Comparison of ENCODE assay signal across 14 mouse cellular contexts in the genomic region with DNA sequence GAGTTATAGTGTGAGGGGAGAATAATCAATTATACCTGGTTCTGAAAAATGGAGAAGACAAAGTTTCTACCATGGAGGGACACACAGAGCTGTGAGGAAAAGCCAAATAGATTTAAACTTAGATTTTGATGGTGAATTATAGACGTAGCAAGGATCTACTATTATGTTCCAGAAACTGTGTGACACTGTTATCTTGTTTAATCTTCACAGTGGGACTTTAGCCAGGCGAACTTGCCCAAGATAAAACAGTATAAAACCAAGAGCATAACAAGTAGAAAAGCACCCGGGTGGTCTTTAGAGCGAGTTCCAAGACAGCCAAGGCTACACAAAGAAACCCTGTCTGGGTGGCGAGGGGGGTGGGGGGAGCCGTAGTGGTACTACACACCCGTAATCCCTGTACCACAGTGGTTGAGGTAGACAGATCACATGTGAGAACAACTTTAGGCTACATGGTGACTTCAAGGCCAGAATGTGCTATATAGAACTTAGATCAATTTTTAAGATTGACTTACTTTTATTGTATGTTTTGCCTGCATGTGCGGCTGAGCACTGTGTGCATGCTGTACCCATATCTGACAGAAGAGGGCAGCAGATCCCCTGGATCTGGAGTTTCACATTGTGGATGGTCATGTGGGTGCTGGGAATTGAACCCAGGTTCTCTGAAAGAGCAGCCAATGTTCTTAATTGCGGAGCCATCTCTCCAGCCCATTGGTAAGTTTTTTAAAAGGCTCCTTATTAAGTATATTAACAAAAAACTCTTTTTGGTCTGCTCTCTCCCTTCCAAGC. TPM values are rescaled to one million over a fixed set of nuclear protein-coding genes. Genes with fewer than 3 reads are reported as not detected.
DNase-seq lines count a peak whose midpoint lies in the region; ATAC-seq and TF ChIP-seq lines count a peak whose summit lies in the region.
"Had no signal": no experiment of that assay in that cellular context is flagged by ENCODE, and none has a peak within 500 bp of the region (broad histone marks: within the 10 kb centered on the region; RNA-seq: fewer than 3 reads in every experiment).

No protein-coding gene starts in this region.

- no peaks in the 10 kb centered on the region for H3K9me3 ChIP-seq in embryonic facial prominence, embryonic 12.5 days
- H3K9me3 ChIP-seq in embryonic facial prominence, embryonic 10.5 days = no peaks in the 10 kb centered on the region
- H3K9me3 ChIP-seq in liver, embryonic 14.5 days (ENCODE audit: control insufficient read depth, low read length) = peaks cover 3% of the 10 kb centered on the region; the same call in 1 of the 2 replicates
- H3K9me3 ChIP-seq in liver, embryonic 12.5 days (replicated peaks) = no peaks in the 10 kb centered on the region; the same call in 1 of the 2 replicates
- H3K9me3 ChIP-seq: limb, embryonic 13.5 days had no signal

- no peaks in the 10 kb centered on the region for H3K4me1 ChIP-seq in embryonic facial prominence, embryonic 12.5 days
- no peaks in the 10 kb centered on the region for H3K4me1 ChIP-seq in embryonic facial prominence, embryonic 10.5 days
- peaks cover 0 to 2% of the 10 kb centered on the region in 2 experiments; a peak in 2 of 4 replicates for H3K4me1 ChIP-seq in liver, embryonic 14.5 days (replicated peaks; ENCODE audit: control insufficient read depth in 2 of 2, insufficient read depth in 2 of 2, low read length in 1 of 2)
- peaks cover 16% of the 10 kb centered on the region for H3K4me1 ChIP-seq in liver, embryonic 12.5 days
- H3K4me1 ChIP-seq in testis, adult 2 months (ENCODE audit: control insufficient read depth, insufficient read depth, low read length) = no peaks in the 10 kb centered on the region; the same call in 1 of the 2 replicates
- H3K4me1 ChIP-seq: limb, embryonic 13.5 days had no signal

- TF ChIP-seq POLR2A in testis, adult 2 months (IDR thresholded peaks at IDR 0.05; ENCODE audit: control insufficient read depth, low read depth, low read length) = no peak

- no peaks in the 10 kb centered on the region for H3K36me3 ChIP-seq in embryonic facial prominence, embryonic 12.5 days
- no peaks in the 10 kb centered on the region for H3K36me3 ChIP-seq in embryonic facial prominence, embryonic 10.5 days (replicated peaks)
- no peaks in the 10 kb centered on the region for H3K36me3 ChIP-seq in liver, embryonic 14.5 days (replicated peaks; ENCODE audit: control insufficient read depth, insufficient read depth, low read depth)
- no peaks in the 10 kb centered on the region for H3K36me3 ChIP-seq in liver, embryonic 12.5 days
- H3K36me3 ChIP-seq in testis, adult 2 months (ENCODE audit: control insufficient read depth, insufficient read depth, low read length) = no peaks in the 10 kb centered on the region
- H3K36me3 ChIP-seq: limb, embryonic 13.5 days had no signal

- no peak overlapping the region for H3K4me3 ChIP-seq in embryonic facial prominence, embryonic 12.5 days
- H3K4me3 ChIP-seq in embryonic facial prominence, embryonic 10.5 days = no peak overlapping the region
- H3K4me3 ChIP-seq in liver, embryonic 14.5 days (ENCODE audit: insufficient read depth in 1 of 2, low read depth in 2 of 2, low read length in 2 of 2) = no peak overlapping the region
- H3K4me3 ChIP-seq in liver, embryonic 12.5 days = no peak overlapping the region
- H3K4me3 ChIP-seq in testis, adult 2 months (ENCODE audit: control insufficient read depth, low read depth, low read length) = no peak overlapping the region
- H3K4me3 ChIP-seq: limb, embryonic 13.5 days; megakaryocyte, embryonic 14.5 days had no signal

- TF ChIP-seq CTCF in liver, embryonic 14.5 days (IDR thresholded peaks at IDR 0.05; ENCODE audit: low read depth) = peak; percentile 59
- TF ChIP-seq CTCF in testis, adult 2 months (IDR thresholded peaks at IDR 0.05; ENCODE audit: control insufficient read depth, insufficient read depth, insufficient replicate concordance, low read depth, low read length) = peak; percentile 71; the same call in 1 of the 2 replicates

- WGBS in embryonic facial prominence, embryonic 12.5 days = 82% methylated on average over 9 of the region's 9 CpGs
- 88% methylated on average over 9 of the region's 9 CpGs for WGBS in embryonic facial prominence, embryonic 10.5 days
- 69% methylated on average over 9 of the region's 9 CpGs for WGBS in liver, embryonic 14.5 days (ENCODE audit: insufficient replicate concordance)
- WGBS in liver, embryonic 12.5 days (ENCODE audit: insufficient replicate concordance) = 76% methylated on average over 9 of the region's 9 CpGs

- no peak for TF ChIP-seq EP300 in liver, embryonic 14.5 days (IDR thresholded peaks at IDR 0.05; ENCODE audit: low read depth)

- DNase-seq in embryonic facial prominence, embryonic 10.5 days (ENCODE audit: low spot score) = no peak
- DNase-seq in liver, embryonic 14.5 days (ENCODE audit: low read depth in 3 of 3, low spot score in 3 of 3) = no peak
- DNase-seq in testis, postnatal 10 days (ENCODE audit: low spot score) = no peak
- peak; percentile 4 for DNase-seq in naive thymus-derived CD4-positive, alpha-beta T cell, adult 2 months (ENCODE audit: low read depth)
- no peak for DNase-seq in adipocyte (ENCODE audit: low spot score)
- DNase-seq: adrenal gland, adult 2 months; cerebellum, postnatal 36 days; heart, postnatal 14 days; kidney, postnatal 25 days had no signal

- ATAC-seq in embryonic facial prominence, embryonic 12.5 days (ENCODE audit: insufficient number of reproducible peaks, insufficient read depth, low FRiP score, low TSS enrichment) = no peak
- no peak for ATAC-seq in liver, embryonic 14.5 days (ENCODE audit: insufficient read depth)
- no peak for ATAC-seq in liver, embryonic 12.5 days

- no peak overlapping the region for H3K9ac ChIP-seq in embryonic facial prominence, embryonic 12.5 days
- H3K9ac ChIP-seq in liver, embryonic 14.5 days (replicated peaks) = no peak overlapping the region
- no peak overlapping the region for H3K9ac ChIP-seq in liver, embryonic 12.5 days
- H3K9ac ChIP-seq: limb, embryonic 13.5 days had no signal

- H3K4me2 ChIP-seq in embryonic facial prominence, embryonic 12.5 days (replicated peaks) = no peak overlapping the region
- no peak overlapping the region for H3K4me2 ChIP-seq in liver, embryonic 14.5 days (ENCODE audit: low read depth)
- H3K4me2 ChIP-seq in liver, embryonic 12.5 days = no peak overlapping the region
- H3K4me2 ChIP-seq: limb, embryonic 13.5 days had no signal

- no peaks in the 10 kb centered on the region for H3K27me3 ChIP-seq in embryonic facial prominence, embryonic 12.5 days
- H3K27me3 ChIP-seq in embryonic facial prominence, embryonic 10.5 days (replicated peaks; ENCODE audit: low read depth, poor library complexity, severe bottlenecking) = no peaks in the 10 kb centered on the region
- H3K27me3 ChIP-seq in liver, embryonic 14.5 days (ENCODE audit: control insufficient read depth, insufficient read depth, low read length) = no peaks in the 10 kb centered on the region
- no peaks in the 10 kb centered on the region for H3K27me3 ChIP-seq in liver, embryonic 12.5 days (replicated peaks)
- H3K27me3 ChIP-seq in testis, adult 2 months (ENCODE audit: control insufficient read depth, insufficient read depth, low read length) = no peaks in the 10 kb centered on the region
- H3K27me3 ChIP-seq: limb, embryonic 13.5 days had no signal

- H3K27ac ChIP-seq in embryonic facial prominence, embryonic 12.5 days = peak overlapping the region; percentile 23; the same call in 1 of the 2 replicates
- H3K27ac ChIP-seq in embryonic facial prominence, embryonic 10.5 days (replicated peaks) = no peak overlapping the region
- H3K27ac ChIP-seq in liver, embryonic 14.5 days = no peak overlapping the region
- H3K27ac ChIP-seq in liver, embryonic 12.5 days = no peak overlapping the region
- H3K27ac ChIP-seq in testis, adult 2 months (ENCODE audit: control insufficient read depth, insufficient read depth, low read depth, low read length) = no peak overlapping the region
- H3K27ac ChIP-seq: limb, embryonic 13.5 days had no signal

RNA-seq across cellular contexts. Expression of gene Tnks2, which starts 32.0 kb away (rescaled TPM):
- 81.8 and 82.8 TPM in 2 replicates for polyA plus RNA-seq in embryonic facial prominence, embryonic 12.5 days (2016; fragmentation: Nextera tagmentation; extraction: Ambion mirVana)
- 60.3 and 62.4 TPM in 2 replicates for polyA plus RNA-seq in embryonic facial prominence, embryonic 10.5 days (2016; fragmentation: Nextera tagmentation; extraction: Ambion mirVana)
- 13.5 and 19.4 TPM in 2 replicates for polyA plus RNA-seq in liver, embryonic 14.5 days (2012; rRNA removed)
- polyA plus RNA-seq in liver, embryonic 14.5 days (2014; fragmentation: Nextera tagmentation; extraction: Ambion mirVana) = 19.0 and 21.0 TPM in 2 replicates
- polyA plus RNA-seq in liver, embryonic 12.5 days (2016; fragmentation: Nextera tagmentation; extraction: Ambion mirVana) = 34.5 and 36.2 TPM in 2 replicates
- 7.5 and 10.7 TPM in 2 replicates for polyA plus RNA-seq in testis, adult 2 months (2012; rRNA removed)
